Mouse (Mus musculus) small intestine, adult 2 months (tissue): Measurements from ENCODE around the gene Stil.

Source experiments
- CTCF ChIP-seq: fragments of 200-500 bp; IDR thresholded peaks from 2 replicates; pipeline ENCODE4 v1.5.1; 2012; ENCODE audit warnings: low read depth, mild to moderate bottlenecking, control low read depth, inconsistent platforms, low read length, moderate library complexity, mixed read lengths; ENCODE audit not compliant: insufficient replicate concordance, insufficient read length; ENCODE audit errors: extremely low read depth
- POLR2A ChIP-seq: fragments of 200-500 bp; IDR thresholded peaks from 2 replicates; pipeline ENCODE4 v1.6.1; 2012; ENCODE audit warnings: low read depth, mild to moderate bottlenecking, control low read depth, inconsistent platforms, low read length, moderate library complexity

DNA sequence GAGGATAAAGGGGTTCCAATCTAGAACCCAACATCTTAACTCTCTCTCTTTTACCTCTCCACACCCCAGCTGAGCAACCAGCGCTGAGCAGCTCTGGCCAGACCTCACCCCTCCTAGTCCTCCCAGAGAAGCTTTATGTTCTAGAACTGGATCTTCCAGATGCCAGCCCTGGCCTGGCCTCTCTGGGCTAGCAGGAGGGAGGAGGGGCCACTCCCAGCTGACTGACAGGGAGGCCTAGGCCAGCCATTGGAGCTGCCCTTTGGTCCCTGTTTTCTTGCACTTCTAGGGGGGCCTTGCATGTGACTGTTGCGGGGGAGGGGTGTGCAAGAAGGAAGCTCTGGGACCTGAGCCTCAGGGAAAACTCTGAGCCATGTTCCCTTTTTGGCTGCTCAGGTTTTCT is 90.6 kb downstream of the Stil start:
- TF ChIP-seq POLR2A (no peak), CTCF (no peak)
